Mouse (Mus musculus): ENCODE results near the gene Hist1h2bf. TPM values are rescaled to one million over a fixed set of nuclear protein-coding genes. Genes with fewer than 3 reads are reported as not detected.

Gene Hist1h2bf
- total and polyA plus RNA-seq, 3 experiments = 1.00 to 8.4 (median 5.2) TPM

GRCm38 (mm10) chr13:23556906-23557305, 17.1 kb downstream of the Hist1h2bf start:
- H3K9ac ChIP-seq (ENCODE audit: low read depth, low read length) = no peak overlapping the region
- TF ChIP-seq EP300 (IDR thresholded peaks at IDR 0.05; ENCODE audit: insufficient read depth, low read depth, low read length) (no peak), CTCF (IDR thresholded peaks at IDR 0.05) (no peak), POLR2A (IDR thresholded peaks at IDR 0.05; ENCODE audit: insufficient read depth, low read depth, low read length) (no peak)
- peaks cover 2% of the 10 kb centered on the region for H3K4me1 ChIP-seq (ENCODE audit: control insufficient read depth, insufficient read depth, low read length)
- H3K27ac ChIP-seq = no peak overlapping the region
- intact Hi-C loops (cut with DNase I) = no loop called here
- no peaks in the 10 kb centered on the region; the same call in 1 of the 2 replicates for H3K36me3 ChIP-seq (ENCODE audit: control insufficient read depth, insufficient read depth, low read length)
- H3K79me2 ChIP-seq (replicated peaks; ENCODE audit: control insufficient read depth, insufficient read depth, low read length) = no peaks in the 10 kb centered on the region
- H3K27me3 ChIP-seq (ENCODE audit: control insufficient read depth, insufficient read depth, low read length) = no peaks in the 10 kb centered on the region
- no peak overlapping the region for H3K4me3 ChIP-seq
- no peak for DNase-seq
- 77% methylated on average over 3 of the region's 3 CpGs for WGBS

GRCm38 (mm10) chr13:23555839-23556416, 18.1 kb downstream of the Hist1h2bf start:
- Histone ChIP-seq H3K4me3 (peak overlapping the region; percentile 65), H3K27ac (peak overlapping the region; percentile 79), H3K36me3 (ENCODE audit: control insufficient read depth, insufficient read depth, low read length) (no peaks in the 10 kb centered on the region; the same call in 1 of the 2 replicates), H3K79me2 (replicated peaks; ENCODE audit: control insufficient read depth, insufficient read depth, low read length) (no peaks in the 10 kb centered on the region), H3K27me3 (ENCODE audit: control insufficient read depth, insufficient read depth, low read length) (no peaks in the 10 kb centered on the region), H3K4me1 (ENCODE audit: control insufficient read depth, insufficient read depth, low read length) (peaks cover 2% of the 10 kb centered on the region), H3K9ac (ENCODE audit: low read depth, low read length) (peak overlapping the region; percentile 73)
- intact Hi-C loops (cut with DNase I) = no loop called here
- TF ChIP-seq CTCF (IDR thresholded peaks at IDR 0.05) = no peak
- peak; percentile 80 for TF ChIP-seq POLR2A (IDR thresholded peaks at IDR 0.05; ENCODE audit: insufficient read depth, low read depth, low read length)
- TF ChIP-seq EP300 (IDR thresholded peaks at IDR 0.05; ENCODE audit: insufficient read depth, low read depth, low read length) = no peak
- DNase-seq = peak; percentile 62 to 73
- WGBS = under 1% methylated on average over 18 of the region's 18 CpGs

GRCm38 (mm10) chr13:23554925-23555838, 18.8 kb downstream of the Hist1h2bf start:
- H3K79me2 ChIP-seq (replicated peaks; ENCODE audit: control insufficient read depth, insufficient read depth, low read length) = no peaks in the 10 kb centered on the region
- H3K27me3 ChIP-seq (ENCODE audit: control insufficient read depth, insufficient read depth, low read length) = no peaks in the 10 kb centered on the region
- under 1% methylated on average over 54 of the region's 54 CpGs for WGBS
- H3K4me1 ChIP-seq (ENCODE audit: control insufficient read depth, insufficient read depth, low read length) = peaks cover 2% of the 10 kb centered on the region
- TF ChIP-seq POLR2A (IDR thresholded peaks at IDR 0.05; ENCODE audit: insufficient read depth, low read depth, low read length) (peak; percentile 94), CTCF (IDR thresholded peaks at IDR 0.05) (no peak), EP300 (IDR thresholded peaks at IDR 0.05; ENCODE audit: insufficient read depth, low read depth, low read length) (0 out of 2 replicates have a peak, but pooled peaks have one; percentile 50)
- intact Hi-C loops (cut with DNase I) = no loop called here
- H3K27ac ChIP-seq = peak overlapping the region; percentile 79
- H3K36me3 ChIP-seq (ENCODE audit: control insufficient read depth, insufficient read depth, low read length) = no peaks in the 10 kb centered on the region; the same call in 1 of the 2 replicates
- peak overlapping the region; percentile 73 for H3K9ac ChIP-seq (ENCODE audit: low read depth, low read length)
- peak; percentile 69 to 83 for DNase-seq
- peak overlapping the region; percentile 65 for H3K4me3 ChIP-seq

- Histone ChIP-seq H3K79me2 (replicated peaks; ENCODE audit: control insufficient read depth, insufficient read depth, low read length) (no peaks in the 10 kb centered on the region), H3K4me3 (peak overlapping the region; percentile 65), H3K4me1 (ENCODE audit: control insufficient read depth, insufficient read depth, low read length) (peaks cover 2% of the 10 kb centered on the region), H3K36me3 (ENCODE audit: control insufficient read depth, insufficient read depth, low read length) (no peaks in the 10 kb centered on the region; the same call in 1 of the 2 replicates), H3K27me3 (ENCODE audit: control insufficient read depth, insufficient read depth, low read length) (no peaks in the 10 kb centered on the region), H3K27ac (peak overlapping the region; percentile 79), H3K9ac (ENCODE audit: low read depth, low read length) (peak overlapping the region; percentile 41; the same call in 1 of the 2 replicates)
- TF ChIP-seq EP300 (IDR thresholded peaks at IDR 0.05; ENCODE audit: insufficient read depth, low read depth, low read length) = no peak
- TF ChIP-seq POLR2A (IDR thresholded peaks at IDR 0.05; ENCODE audit: insufficient read depth, low read depth, low read length) = no peak
- TF ChIP-seq CTCF (IDR thresholded peaks at IDR 0.05) = no peak
- 15% methylated on average over 9 of the region's 9 CpGs for WGBS
- intact Hi-C loops (cut with DNase I) = no loop called here
- DNase-seq = no peak
These were observed 19.6 kb downstream of the Hist1h2bf start for GRCm38 (mm10) chr13:23554393-23554792.

- H3K9ac ChIP-seq (ENCODE audit: low read depth, low read length) = no peak within 1 kb of the TSS
- intact Hi-C loops (cut with DNase I) = no loop called here
- no peak within 1 kb of the TSS for H3K4me3 ChIP-seq
- H3K79me2 ChIP-seq (replicated peaks; ENCODE audit: control insufficient read depth, insufficient read depth, low read length) = no peaks in the 10 kb centered on the region
- DNase-seq = no peak
- H3K36me3 ChIP-seq (ENCODE audit: control insufficient read depth, insufficient read depth, low read length) = no peaks in the 10 kb centered on the region; the same call in 1 of the 2 replicates
- no peaks in the 10 kb centered on the region for H3K27me3 ChIP-seq (ENCODE audit: control insufficient read depth, insufficient read depth, low read length)
- TF ChIP-seq CTCF (IDR thresholded peaks at IDR 0.05) (no peak), EP300 (IDR thresholded peaks at IDR 0.05; ENCODE audit: insufficient read depth, low read depth, low read length) (no peak), POLR2A (IDR thresholded peaks at IDR 0.05; ENCODE audit: insufficient read depth, low read depth, low read length) (no peak)
- H3K4me1 ChIP-seq (ENCODE audit: control insufficient read depth, insufficient read depth, low read length) = peaks cover 2% of the 10 kb centered on the region
- no peak within 1 kb of the TSS for H3K27ac ChIP-seq
These were observed 21.0 kb downstream of the Hist1h2bf start, which contains the start of gene Hist1h1d for GRCm38 (mm10) chr13:23552962-23553361. Gene Hist1h1d (plus strand): TSS chr13:23553262.
